Mouse (Mus musculus) forebrain, postnatal 0 days (tissue): ENCODE data around the gene Mat1a. TPM values are rescaled to one million over a fixed set of nuclear protein-coding genes. Genes with fewer than 3 reads are reported as not detected.

Experiments used
- ATAC-seq: fragments of 200-750 bp; cut with Nextera tagmentation; 2 replicates; pipeline ENCODE4 v1.8.0; 2017; ENCODE audit warnings: mild to moderate bottlenecking, moderate library complexity
- DNase-seq: peaks from one replicate; pipeline ENCODE4 v3.0.0-alpha.2; 2015
- H3K27ac ChIP-seq: fragments of 300-500 bp; sonication (generic); 2 replicates; pipeline ENCODE4 v1.5.1; 2014; ENCODE audit warnings: low read depth, mild to moderate bottlenecking, antibody characterized with exemption, low read length, moderate library complexity, mixed read lengths
- H3K27me3 ChIP-seq: fragments of 300-500 bp; sonication (generic); 2 replicates; pipeline ENCODE4 v1.6.1; 2014; ENCODE audit warnings: mild to moderate bottlenecking, low read length, mixed read lengths; ENCODE audit not compliant: insufficient read depth
- H3K36me3 ChIP-seq: fragments of 300-500 bp; sonication (generic); 2 replicates; pipeline ENCODE4 v1.6.1; 2014; ENCODE audit warnings: mild to moderate bottlenecking, moderate library complexity; ENCODE audit not compliant: insufficient read depth
- H3K4me1 ChIP-seq: fragments of 300-500 bp; sonication (generic); 2 replicates; pipeline ENCODE4 v1.6.1; 2014; ENCODE audit warnings: antibody characterized with exemption; ENCODE audit not compliant: insufficient read depth
- H3K4me2 ChIP-seq: fragments of 300-500 bp; sonication (generic); 2 replicates; pipeline ENCODE4 v1.6.1; 2014; ENCODE audit warnings: low read depth, mild to moderate bottlenecking, moderate library complexity
- H3K4me3 ChIP-seq: fragments of 300-500 bp; sonication (generic); 2 replicates; pipeline ENCODE4 v1.5.1; 2014; ENCODE audit warnings: low read depth, low read length, mixed read lengths
- H3K9ac ChIP-seq: fragments of 300-500 bp; sonication (generic); 2 replicates; pipeline ENCODE4 v1.6.1; 2014; ENCODE audit warnings: mild to moderate bottlenecking
- H3K9me3 ChIP-seq: fragments of 300-500 bp; sonication (generic); 2 replicates; pipeline ENCODE4 v1.6.1; 2016; ENCODE audit warnings: low read length
- CTCF ChIP-seq: sonication (generic); IDR thresholded peaks from 2 replicates; pipeline ENCODE4 v1.5.1; 2016; ENCODE audit warnings: antibody characterized with exemption, control low read depth, low read depth
- WGBS: fragments of 180-500 bp; shearing (Covaris S2); extraction: QIAGEN DNeasy Blood & Tissue Kit; methylation state at CpG from one replicate; pipeline ENCODE4 v1.1.7; 2014; 5-methylcytosine and 5-hydroxymethylcytosine counted together
- polyA plus RNA-seq: library from polyadenylated mRNA; unstranded; fragments of >200 nt; fragmentation: Nextera tagmentation; extraction: Ambion mirVana; gene quantifications from 2 replicates; pipeline ENCODE4 v1.2.1, GENCODE M21; 2015
- total RNA-seq: library from RNA; depleted of rRNA; stranded (reverse); fragments of >200 nt; gene quantifications from 2 replicates; pipeline ENCODE4 v1.2.3, GENCODE M21; 2014; rRNA removed

Mat1a gene
- total and polyA plus RNA-seq, 2 experiments from 2014 or later = not detected

DNA sequence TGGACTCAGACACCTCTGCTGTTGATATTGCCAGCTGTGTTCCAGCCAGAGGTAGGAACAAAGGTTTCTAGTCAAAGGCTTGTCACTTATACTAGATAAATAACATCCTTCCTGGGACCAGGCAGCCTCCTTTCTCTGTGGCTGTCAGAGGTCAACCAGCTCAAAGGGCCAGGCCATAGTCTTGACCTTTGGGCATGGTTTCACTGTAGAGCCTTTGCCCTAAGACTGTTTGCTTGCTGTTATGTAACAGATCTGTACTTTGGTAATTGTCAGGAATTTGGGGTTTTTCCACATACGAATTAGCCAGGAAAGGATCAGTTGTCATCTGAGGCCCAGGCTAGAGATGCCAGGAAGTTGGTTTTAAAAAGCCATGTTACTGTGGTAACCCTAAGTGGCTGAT, 55.9 kb downstream of the Mat1a start:
- Histone ChIP-seq H3K4me2 (no peak overlapping the region), H3K27ac (no peak overlapping the region), H3K27me3 (no peaks in the 10 kb centered on the region), H3K4me3 (no peak overlapping the region), H3K4me1 (no peaks in the 10 kb centered on the region), H3K9ac (no peak overlapping the region), H3K9me3 (no peaks in the 10 kb centered on the region), H3K36me3 (no peaks in the 10 kb centered on the region)
- DNase-seq (no peak), ATAC-seq (no peak)
- no peak for TF ChIP-seq CTCF
- 64% methylated on average over 1 of the region's 1 CpGs for WGBS

DNA sequence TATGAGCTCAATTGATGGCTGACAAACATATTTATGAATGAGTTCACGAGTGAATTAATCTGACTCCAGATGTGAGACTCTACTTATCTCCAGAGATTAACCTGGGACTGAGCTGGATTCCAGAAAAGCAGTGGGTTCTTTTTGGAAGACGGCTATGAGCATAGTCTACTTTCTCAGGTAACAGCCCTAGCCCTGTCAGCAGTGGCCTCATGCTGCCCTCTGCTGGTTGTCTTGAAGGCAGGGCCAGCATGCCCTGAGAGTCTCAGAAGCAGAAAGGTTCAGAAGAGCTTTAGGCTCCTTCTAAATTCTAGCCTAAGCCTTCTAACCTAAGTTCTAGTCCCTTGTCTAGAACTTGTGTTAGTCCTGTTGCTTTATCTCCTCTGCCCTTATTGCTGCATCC, 57.8 kb downstream of the Mat1a start:
- Histone ChIP-seq H3K36me3 (no peaks in the 10 kb centered on the region), H3K27me3 (no peaks in the 10 kb centered on the region), H3K4me3 (no peak overlapping the region), H3K9ac (no peak overlapping the region), H3K27ac (no peak overlapping the region), H3K4me1 (no peaks in the 10 kb centered on the region), H3K9me3 (no peaks in the 10 kb centered on the region), H3K4me2 (no peak overlapping the region)
- ATAC-seq (no peak), DNase-seq (peak; percentile 3)
- peak; percentile 55 for TF ChIP-seq CTCF
- 24% methylated on average over 2 of the region's 2 CpGs for WGBS

DNA sequence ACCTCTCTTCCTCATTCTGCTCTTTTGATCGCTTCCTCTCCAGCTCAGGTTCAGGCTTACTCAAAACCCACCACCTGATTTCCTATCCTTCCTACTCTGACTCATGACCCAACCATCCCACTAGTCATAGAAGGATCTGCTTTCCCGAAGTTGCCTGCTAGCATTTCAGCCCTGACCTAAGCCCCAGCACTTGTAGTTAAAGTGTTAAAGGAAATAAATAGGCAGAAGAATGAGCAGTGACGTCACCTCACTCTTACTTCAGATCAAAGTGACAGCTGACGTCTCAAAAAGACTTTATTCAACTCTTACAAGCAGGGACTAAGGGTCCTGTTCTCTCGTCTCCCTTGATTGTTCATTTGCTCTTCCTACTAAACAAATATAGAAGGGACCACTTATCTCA, 62.4 kb downstream of the Mat1a start:
- no peak for TF ChIP-seq CTCF
- Histone ChIP-seq H3K9me3 (no peaks in the 10 kb centered on the region), H3K4me2 (no peak overlapping the region), H3K4me3 (no peak overlapping the region), H3K9ac (no peak overlapping the region), H3K27me3 (no peaks in the 10 kb centered on the region), H3K4me1 (no peaks in the 10 kb centered on the region), H3K27ac (no peak overlapping the region), H3K36me3 (no peaks in the 10 kb centered on the region)
- DNase-seq = no peak
- no peak for ATAC-seq
- 46% methylated on average over 5 of the region's 5 CpGs for WGBS

DNA sequence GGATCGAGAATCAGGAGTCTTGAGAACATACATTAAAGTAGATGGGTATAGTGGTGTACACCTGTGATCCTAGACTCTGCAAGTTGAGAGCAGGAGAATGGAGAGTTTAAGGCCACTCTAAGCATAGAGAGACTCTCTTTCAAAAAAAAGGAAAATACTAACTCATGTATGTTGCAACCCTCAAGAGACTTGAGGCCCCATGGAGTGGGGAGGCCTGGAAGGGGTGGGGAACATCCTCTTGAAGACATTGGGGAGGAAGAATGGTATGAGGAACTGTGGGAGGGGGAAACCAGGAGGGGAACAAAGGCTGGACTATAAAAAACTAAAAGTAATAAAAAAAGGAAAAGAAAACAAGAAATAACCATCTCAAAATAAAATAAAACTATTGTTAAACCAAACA, 63.7 kb downstream of the Mat1a start:
- Histone ChIP-seq H3K9me3 (no peaks in the 10 kb centered on the region), H3K36me3 (no peaks in the 10 kb centered on the region), H3K9ac (no peak overlapping the region), H3K4me1 (no peaks in the 10 kb centered on the region), H3K4me2 (no peak overlapping the region), H3K4me3 (no peak overlapping the region), H3K27me3 (no peaks in the 10 kb centered on the region), H3K27ac (no peak overlapping the region)
- DNase-seq = no peak
- no peak for TF ChIP-seq CTCF
- WGBS = 88% methylated on average over 1 of the region's 1 CpGs
- ATAC-seq = no peak

DNA sequence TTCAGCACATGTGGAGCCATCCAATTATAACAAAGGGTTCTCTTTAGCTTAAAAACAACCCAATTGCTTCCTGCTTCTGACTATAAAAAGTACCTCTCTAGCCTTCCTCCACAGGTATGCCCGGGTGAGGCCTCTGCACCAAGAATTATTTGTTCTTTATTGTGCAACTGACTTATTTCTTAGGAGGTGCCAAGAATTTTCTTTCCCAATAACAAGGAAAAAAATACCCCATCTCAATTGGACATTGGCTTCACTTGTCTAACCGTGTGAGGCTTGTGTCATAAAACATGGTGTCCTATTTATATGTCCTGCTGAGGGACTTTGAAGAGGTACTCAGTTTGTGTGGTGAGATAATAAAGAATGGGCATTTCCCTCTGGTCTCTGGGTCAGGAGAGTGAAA, 65.7 kb downstream of the Mat1a start:
- no peaks in the 10 kb centered on the region for H3K9me3 ChIP-seq
- no peaks in the 10 kb centered on the region for H3K36me3 ChIP-seq
- H3K27ac ChIP-seq = no peak overlapping the region
- TF ChIP-seq CTCF = no peak
- ATAC-seq (no peak), DNase-seq (no peak)
- no peak overlapping the region for H3K4me2 ChIP-seq
- H3K27me3 ChIP-seq = no peaks in the 10 kb centered on the region
- H3K4me3 ChIP-seq = no peak overlapping the region
- 85% methylated on average over 2 of the region's 2 CpGs for WGBS
- H3K9ac ChIP-seq = no peak overlapping the region
- H3K4me1 ChIP-seq = no peaks in the 10 kb centered on the region

Other genes starting within 250 kb of the Mat1a start
- 3.9 and 8.5 TPM in 2 replicates for gene Sh2d4b, start 211.8 kb upstream of the Mat1a start, total RNA-seq
- 0.53 and 0.98 TPM in 2 replicates for gene Sh2d4b, start 211.8 kb upstream of the Mat1a start, polyA plus RNA-seq
- 42.2 and 43.8 TPM in 2 replicates for gene Tspan14, start 138.2 kb upstream of the Mat1a start, total RNA-seq
- 37.8 and 43.1 TPM in 2 replicates for gene Tspan14, start 138.2 kb upstream of the Mat1a start, polyA plus RNA-seq
- gene Fam213a, start 91.2 kb upstream of the Mat1a start, total RNA-seq = 92.4 and 106 TPM in 2 replicates
- gene Fam213a, start 91.2 kb upstream of the Mat1a start, polyA plus RNA-seq = 54.7 and 106 TPM in 2 replicates
- 0.62 and 1.5 TPM in 2 replicates for gene Dydc2, start 35.8 kb upstream of the Mat1a start, total RNA-seq
- 0.65 and 1.2 TPM in 2 replicates for gene Dydc2, start 35.8 kb upstream of the Mat1a start, polyA plus RNA-seq
- gene Dydc1, start 32.1 kb upstream of the Mat1a start, total RNA-seq = not detected in 2 replicates
- gene Dydc1, start 32.1 kb upstream of the Mat1a start, polyA plus RNA-seq = 0.45 TPM in 1 of 2 replicates, not detected in the other
- gene Sftpa1, start 26.7 kb downstream of the Mat1a start, total RNA-seq = not detected in 2 replicates
- not detected in 2 replicates for gene Sftpa1, start 26.7 kb downstream of the Mat1a start, polyA plus RNA-seq
- not detected in 2 replicates for gene Mbl1, start 46.4 kb downstream of the Mat1a start, total RNA-seq
- not detected in 2 replicates for gene Mbl1, start 46.4 kb downstream of the Mat1a start, polyA plus RNA-seq
- not detected in 2 replicates for gene Sftpd, start 80.1 kb downstream of the Mat1a start, total RNA-seq
- gene Sftpd, start 80.1 kb downstream of the Mat1a start, polyA plus RNA-seq = 0.11 TPM in 1 of 2 replicates, not detected in the other
- gene Gm2832, start 173.8 kb downstream of the Mat1a start, total RNA-seq = 0.31 TPM in 1 of 2 replicates, not detected in the other
- 0.13 and 0.16 TPM in 2 replicates for gene Gm2832, start 173.8 kb downstream of the Mat1a start, polyA plus RNA-seq
- gene Gm5798, start 243.6 kb downstream of the Mat1a start, total RNA-seq = not detected in 2 replicates
- gene Gm5798, start 243.6 kb downstream of the Mat1a start, polyA plus RNA-seq = not detected in 2 replicates